Mouse (Mus musculus): ENCODE measurements at regions not wholly inside any gene's neighbourhood (a gene's known extent, or its start where the extent isn't known, plus 50 kb on each side); places are given as distances from the start of the nearest gene placed in this dataset.
"Not testable (repeated sequence)": the region's sequence is repeated elsewhere in the genome, so short reads cannot be mapped to it uniquely, and the experiment has no call there.

GRCm38 (mm10) chr16:50533881-50534280, 57.1 kb downstream of the Ccdc54 start:
- 23% methylated on average over 3 of the region's 3 CpGs for WGBS

DNA sequence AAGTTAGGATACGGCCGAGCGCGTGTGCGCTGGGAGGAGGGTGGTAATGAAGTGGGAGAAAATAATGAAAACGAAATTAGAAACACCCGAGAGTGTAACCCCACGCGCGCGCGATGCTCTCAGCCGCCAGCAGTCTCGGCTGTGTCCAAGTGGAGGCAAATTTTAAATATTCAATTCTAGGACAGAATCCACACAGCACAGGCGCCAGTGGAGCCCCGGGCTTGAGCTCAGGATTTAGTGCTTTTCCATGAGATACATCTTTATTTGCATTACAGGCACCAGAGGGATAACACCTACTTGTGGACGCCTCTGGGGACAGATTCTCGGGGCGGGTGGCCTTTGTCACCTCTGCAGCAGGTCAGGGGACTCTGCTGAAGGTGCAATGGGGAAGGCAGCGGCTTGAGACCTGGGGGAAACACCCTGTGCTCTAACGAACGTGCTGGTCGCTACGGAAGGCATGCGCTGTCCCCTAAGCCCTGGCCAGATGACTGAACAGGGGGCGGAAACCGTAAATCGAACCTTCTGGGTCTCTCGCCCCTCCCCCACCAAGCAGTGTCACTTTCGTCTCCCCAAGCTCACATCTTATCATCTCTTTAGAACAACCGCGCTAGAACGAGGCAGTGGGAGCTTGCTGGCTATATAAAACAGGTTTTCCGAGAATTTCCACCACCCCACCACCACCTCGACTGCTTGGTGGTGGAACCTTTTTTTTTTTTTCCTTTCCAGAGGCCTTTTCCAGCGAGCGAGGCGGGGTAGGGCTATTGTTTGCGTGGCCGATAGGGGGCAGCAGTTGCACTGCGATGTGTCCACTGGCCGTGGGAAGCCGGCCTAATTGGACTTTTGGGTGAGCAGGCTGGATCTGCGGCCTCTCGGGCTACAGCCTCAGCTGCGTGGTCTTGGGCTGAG, 61.2 kb downstream of the Ccdc54 start:
- peak overlapping the region; percentile 55 for H3K27ac ChIP-seq (ENCODE audit: control insufficient read depth, insufficient read depth, low read depth, low read length, poor library complexity)
- WGBS: under 1% methylated on average over 46 of the region's 46 CpGs
- peak overlapping the region; percentile 84 for H3K4me3 ChIP-seq (replicated peaks; ENCODE audit: control insufficient read depth, low read depth, low read length)
- TF ChIP-seq POLR2A (IDR thresholded peaks at IDR 0.05; ENCODE audit: borderline replicate concordance, control insufficient read depth, low read depth, low read length): no peak; the same call in 1 of the 2 replicates
- peak; percentile 83 for TF ChIP-seq CTCF (IDR thresholded peaks at IDR 0.05; ENCODE audit: control insufficient read depth, insufficient read depth, low read length)
- H3K4me1 ChIP-seq (ENCODE audit: control insufficient read depth, insufficient read depth, low read length): no peaks in the 10 kb centered on the region; the same call in 1 of the 2 replicates

More at GRCm38 (mm10) chr16:50533881-50534280, 57.1 kb downstream of the Ccdc54 start:
- Histone ChIP-seq H3K27ac (ENCODE audit: control insufficient read depth, insufficient read depth, low read depth, low read length, poor library complexity) (no peak overlapping the region), H3K4me1 (ENCODE audit: control insufficient read depth, insufficient read depth, low read length) (no peaks in the 10 kb centered on the region; the same call in 1 of the 2 replicates), H3K4me3 (replicated peaks; ENCODE audit: control insufficient read depth, low read depth, low read length) (no peak overlapping the region)
- no peak for TF ChIP-seq POLR2A (IDR thresholded peaks at IDR 0.05; ENCODE audit: borderline replicate concordance, control insufficient read depth, low read depth, low read length)
- no peak for TF ChIP-seq CTCF (IDR thresholded peaks at IDR 0.05; ENCODE audit: control insufficient read depth, insufficient read depth, low read length)

- Histone ChIP-seq H3K4me1 (ENCODE audit: control insufficient read depth, insufficient read depth, low read length) (no peaks in the 10 kb centered on the region; the same call in 1 of the 2 replicates), H3K27ac (ENCODE audit: control insufficient read depth, insufficient read depth, low read depth, low read length, poor library complexity) (peak overlapping the region; percentile 55), H3K4me3 (replicated peaks; ENCODE audit: control insufficient read depth, low read depth, low read length) (peak overlapping the region; percentile 84)
- WGBS: under 1% methylated on average over 77 of the region's 81 CpGs
- TF ChIP-seq POLR2A (IDR thresholded peaks at IDR 0.05; ENCODE audit: borderline replicate concordance, control insufficient read depth, low read depth, low read length): no peak
- TF ChIP-seq CTCF (IDR thresholded peaks at IDR 0.05; ENCODE audit: control insufficient read depth, insufficient read depth, low read length): no peak
These were observed 62.1 kb downstream of the Ccdc54 start for GRCm38 (mm10) chr16:50528677-50529510.

DNA sequence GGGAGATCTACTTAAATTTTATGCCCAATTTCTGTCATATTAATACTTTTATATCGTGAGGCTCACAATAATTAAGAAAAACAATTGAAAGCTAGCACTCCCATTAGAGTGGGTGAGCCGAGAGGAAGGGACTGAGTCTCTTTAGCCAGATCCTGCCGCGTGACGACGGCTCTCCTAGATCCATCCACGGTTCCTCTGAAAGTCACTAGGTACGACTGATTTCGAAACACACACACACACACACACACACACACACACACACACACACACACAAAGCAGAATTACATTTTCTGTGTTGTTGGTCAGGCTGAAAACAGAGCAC, 62.6 kb downstream of the Ccdc54 start:
- WGBS: 3% methylated on average over 9 of the region's 9 CpGs
- no peak for TF ChIP-seq CTCF (IDR thresholded peaks at IDR 0.05; ENCODE audit: control insufficient read depth, insufficient read depth, low read length)
- no peak for TF ChIP-seq POLR2A (IDR thresholded peaks at IDR 0.05; ENCODE audit: borderline replicate concordance, control insufficient read depth, low read depth, low read length)
- H3K4me1 ChIP-seq (ENCODE audit: control insufficient read depth, insufficient read depth, low read length): no peaks in the 10 kb centered on the region; the same call in 1 of the 2 replicates
- peak overlapping the region; percentile 55; the same call in 1 of the 2 replicates for H3K27ac ChIP-seq (ENCODE audit: control insufficient read depth, insufficient read depth, low read depth, low read length, poor library complexity)
- peak overlapping the region; percentile 84 for H3K4me3 ChIP-seq (replicated peaks; ENCODE audit: control insufficient read depth, low read depth, low read length)

GRCm38 (mm10) chr16:50526930-50527329, 64.0 kb downstream of the Ccdc54 start:
- not testable (repeated sequence) for H3K4me3 ChIP-seq (replicated peaks; ENCODE audit: control insufficient read depth, low read depth, low read length); H3K4me1 ChIP-seq (ENCODE audit: control insufficient read depth, insufficient read depth, low read length); H3K27ac ChIP-seq (ENCODE audit: control insufficient read depth, insufficient read depth, low read depth, low read length, poor library complexity)
- WGBS: 73% methylated on average over 5 of the region's 5 CpGs

GRCm38 (mm10) chr16:50525934-50526366, 65.0 kb downstream of the Ccdc54 start:
- TF ChIP-seq POLR2A (IDR thresholded peaks at IDR 0.05; ENCODE audit: borderline replicate concordance, control insufficient read depth, low read depth, low read length) (no peak), CTCF (IDR thresholded peaks at IDR 0.05; ENCODE audit: control insufficient read depth, insufficient read depth, low read length) (no peak)
- WGBS: 81% methylated on average over 11 of the region's 11 CpGs
- Histone ChIP-seq H3K4me1 (ENCODE audit: control insufficient read depth, insufficient read depth, low read length) (no peaks in the 10 kb centered on the region; the same call in 1 of the 2 replicates), H3K27ac (ENCODE audit: control insufficient read depth, insufficient read depth, low read depth, low read length, poor library complexity) (no peak overlapping the region), H3K4me3 (replicated peaks; ENCODE audit: control insufficient read depth, low read depth, low read length) (no peak overlapping the region)

GRCm38 (mm10) chr16:50525504-50525903, 65.5 kb downstream of the Ccdc54 start:
- 87% methylated on average over 9 of the region's 9 CpGs for WGBS
- no peak overlapping the region for H3K4me3 ChIP-seq (replicated peaks; ENCODE audit: control insufficient read depth, low read depth, low read length)
- no peak overlapping the region for H3K27ac ChIP-seq (ENCODE audit: control insufficient read depth, insufficient read depth, low read depth, low read length, poor library complexity)
- TF ChIP-seq CTCF (IDR thresholded peaks at IDR 0.05; ENCODE audit: control insufficient read depth, insufficient read depth, low read length): no peak
- no peaks in the 10 kb centered on the region; the same call in 1 of the 2 replicates for H3K4me1 ChIP-seq (ENCODE audit: control insufficient read depth, insufficient read depth, low read length)

DNA sequence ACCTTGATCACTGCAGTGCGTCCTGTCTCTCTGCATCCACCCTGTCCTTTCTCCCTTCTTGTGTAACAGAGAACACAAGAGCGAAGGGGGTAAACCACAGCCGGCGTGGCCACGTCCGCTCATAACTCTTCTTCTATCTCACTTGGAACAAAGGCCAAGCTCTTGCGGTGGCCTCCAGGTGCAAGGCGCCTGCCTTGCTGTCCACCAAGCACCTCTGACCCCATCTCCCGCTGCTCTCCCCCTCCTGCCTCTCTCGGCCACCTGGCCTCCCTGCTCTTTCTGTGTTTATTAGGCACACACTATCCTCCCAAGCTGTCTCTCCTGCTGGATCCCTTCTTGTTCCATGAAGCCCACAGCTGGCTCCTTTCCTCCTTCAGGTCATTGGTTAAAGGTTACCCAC, 71.3 kb downstream of the Ccdc54 start:
- no peak overlapping the region for H3K27ac ChIP-seq (ENCODE audit: control insufficient read depth, insufficient read depth, low read depth, low read length, poor library complexity)
- no peak overlapping the region for H3K4me3 ChIP-seq (replicated peaks; ENCODE audit: control insufficient read depth, low read depth, low read length)
- TF ChIP-seq POLR2A (IDR thresholded peaks at IDR 0.05; ENCODE audit: borderline replicate concordance, control insufficient read depth, low read depth, low read length): no peak
- no peak for TF ChIP-seq CTCF (IDR thresholded peaks at IDR 0.05; ENCODE audit: control insufficient read depth, insufficient read depth, low read length)
- WGBS: 46% methylated on average over 10 of the region's 10 CpGs
- H3K4me1 ChIP-seq (ENCODE audit: control insufficient read depth, insufficient read depth, low read length): no peaks in the 10 kb centered on the region; the same call in 1 of the 2 replicates
